Mouse (Mus musculus) frontal cortex, postnatal 36 days (tissue): ENCODE data around the gene Iglon5.
A peak's percentile ranks its signal among the peaks of the same experiment; 100 is the strongest.

Source experiments
- DNase-seq, 2 experiments: peaks; one replicate each; pipeline ENCODE4 v3.0.0; 2022; ENCODE audit warnings: low spot score in 2 of 2

Gene Iglon5

DNA sequence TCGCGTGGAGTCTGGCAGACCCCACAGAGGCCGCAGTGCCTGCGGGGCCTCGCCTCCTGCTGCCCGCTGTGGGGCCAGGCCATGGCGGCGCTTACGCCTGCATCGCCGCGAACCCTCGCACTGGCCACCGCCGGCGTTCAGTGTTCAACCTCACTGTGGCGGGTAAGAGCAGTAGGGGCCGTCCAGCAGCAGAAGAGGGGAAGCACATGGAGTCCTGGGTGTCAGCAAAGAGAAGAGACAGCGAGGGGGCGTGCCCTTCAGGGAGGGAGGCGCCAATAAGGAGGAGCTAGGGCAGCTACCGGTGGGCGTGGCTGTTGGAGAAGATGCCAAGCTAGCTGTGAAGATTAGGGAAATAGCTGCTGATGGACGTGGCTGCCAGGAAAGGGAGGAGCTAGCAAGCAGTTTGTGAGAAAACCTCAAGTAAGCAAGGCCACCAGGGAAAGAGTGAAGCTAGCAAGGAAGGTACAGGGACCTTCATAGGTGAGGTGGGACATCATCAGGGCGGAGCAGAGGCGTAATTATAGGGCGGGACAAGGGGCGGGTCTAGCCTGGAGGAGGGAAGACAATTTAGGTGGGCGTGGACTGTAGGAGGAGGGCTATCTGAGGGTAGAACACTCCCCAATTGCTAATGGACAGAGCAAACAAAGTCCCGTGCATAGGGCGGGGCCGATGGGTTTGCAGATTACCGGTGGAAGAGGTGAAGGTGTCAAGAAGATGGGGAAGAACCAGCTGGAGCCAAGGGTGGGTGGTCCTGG is 24.4 kb downstream of the Iglon5 start:
- DNase-seq: peak; percentile 70 to 75

DNA sequence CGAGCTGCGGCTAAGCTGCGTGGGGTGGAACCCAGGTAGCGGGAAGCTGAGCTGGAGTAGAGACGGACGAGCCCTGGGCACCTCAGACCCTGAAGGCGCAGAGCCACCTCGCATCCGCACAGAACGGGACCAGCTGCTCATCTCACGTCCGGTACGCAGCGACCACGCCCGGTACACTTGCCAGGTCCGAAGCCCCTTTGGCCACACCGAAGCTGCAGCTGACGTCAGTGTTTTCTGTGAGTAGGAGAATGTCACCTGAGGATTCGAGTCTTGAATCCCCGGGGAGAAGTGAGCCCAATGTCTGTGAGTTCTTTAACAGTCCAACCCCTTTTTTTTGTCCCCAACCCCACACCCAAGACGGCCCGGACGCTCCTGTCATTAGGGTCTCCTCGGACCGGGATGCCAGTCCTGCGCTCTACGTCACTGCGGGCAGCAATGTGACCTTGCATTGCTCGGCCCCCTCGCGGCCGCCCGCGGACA is 25.0 kb downstream of the Iglon5 start:
- DNase-seq: no peak

DNA sequence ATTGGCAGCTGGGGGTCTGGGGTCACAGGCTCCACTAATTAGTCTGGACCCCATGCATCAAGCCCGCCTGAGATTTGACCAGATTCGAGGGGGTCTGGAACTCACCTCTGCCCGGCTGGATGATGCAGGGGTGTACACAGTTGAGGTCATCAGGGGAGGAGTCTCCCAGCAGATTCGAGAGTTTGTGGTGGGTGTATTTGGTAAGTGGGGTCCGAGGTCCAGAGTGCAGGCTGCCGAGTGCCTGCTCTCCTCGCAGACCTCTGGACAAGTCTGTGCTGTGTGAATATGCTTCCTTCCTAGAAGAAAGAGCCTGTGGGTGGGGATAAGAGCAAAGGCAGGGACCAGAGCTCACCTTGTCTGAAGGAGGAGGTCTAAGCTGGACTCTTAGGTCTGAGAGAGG is 25.9 kb downstream of the Iglon5 start:
- DNase-seq: no peak

DNA sequence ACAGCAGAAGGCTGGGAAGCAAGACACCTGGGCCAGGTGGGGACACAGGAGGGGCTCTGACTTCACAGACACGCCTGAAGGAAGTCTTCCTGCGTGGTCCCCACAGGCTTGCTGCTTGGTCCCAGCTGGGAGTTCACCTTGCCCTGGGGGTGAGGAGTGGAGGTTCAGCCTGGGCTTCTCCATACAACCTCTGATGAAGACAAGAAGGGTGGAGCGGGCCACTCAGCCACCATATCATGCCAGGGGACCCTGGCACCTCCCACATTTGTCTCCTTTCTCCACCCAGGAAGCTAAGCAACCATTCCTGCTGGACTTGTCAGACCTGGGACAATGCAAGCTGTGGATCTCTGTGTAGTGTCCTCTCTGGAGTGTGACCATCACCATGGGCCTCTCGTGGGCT is 27.0 kb downstream of the Iglon5 start, which contains the start of gene Vsig10l:
Gene Vsig10l, plus strand, starts transcription at position 301 of the 400 bp plus-strand sequence.
- DNase-seq: no peak

DNA sequence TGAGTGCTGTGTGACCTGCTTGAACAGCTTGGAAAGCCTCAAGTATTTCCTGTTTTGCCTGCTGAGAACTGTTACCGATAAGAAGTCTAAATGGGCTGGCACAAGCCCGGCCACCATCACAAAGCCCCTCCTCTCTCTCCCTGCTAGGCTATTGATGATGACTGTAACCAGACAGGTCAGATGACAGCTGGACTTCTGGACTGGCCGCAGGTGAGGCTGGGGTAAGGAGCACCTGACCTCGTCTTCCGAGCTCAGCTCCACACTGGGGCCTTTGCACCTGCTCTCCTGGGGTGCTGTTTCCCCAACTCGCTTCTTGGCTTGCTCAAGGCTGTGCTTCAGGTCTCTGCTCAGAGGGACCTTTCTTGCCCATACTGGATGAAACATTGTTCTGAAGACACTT is 35.5 kb downstream of the Iglon5 start:
- DNase-seq: no peak

DNA sequence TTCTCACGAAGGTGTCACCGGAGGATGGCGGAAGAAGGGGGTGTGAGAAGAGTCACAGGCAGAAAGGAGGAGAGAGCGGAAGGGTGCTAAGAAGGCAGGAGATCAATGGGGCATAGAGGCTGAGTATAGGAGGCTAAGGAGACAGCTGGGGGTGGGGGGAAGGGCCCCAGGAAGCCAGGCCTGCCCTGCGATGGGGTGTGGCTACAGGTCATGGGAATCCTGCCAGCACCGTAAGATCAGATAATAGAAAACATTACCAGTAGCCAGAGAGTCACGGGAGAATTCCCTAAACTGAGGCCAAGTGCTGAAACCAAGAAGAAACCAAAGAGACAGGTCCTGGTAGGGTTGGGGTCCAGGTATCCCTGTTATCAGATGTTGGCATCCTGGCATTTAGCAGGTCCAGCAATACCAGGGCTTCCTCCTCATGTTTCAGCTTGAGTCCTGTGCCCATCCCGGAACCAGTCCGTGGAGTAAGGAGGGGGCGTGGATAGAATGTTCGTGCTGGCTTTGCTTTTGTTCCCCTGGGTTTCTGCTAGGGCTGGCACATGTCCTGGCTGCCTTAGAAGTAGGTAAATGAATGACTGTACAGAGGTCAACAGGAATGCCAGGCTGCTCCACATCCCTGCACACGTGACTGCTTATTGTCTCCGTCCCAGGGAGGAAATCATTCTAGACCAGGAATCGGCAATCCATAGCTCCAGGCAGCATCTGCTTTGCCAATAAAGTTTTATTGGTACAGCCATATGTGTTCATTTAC is 36.1 kb downstream of the Iglon5 start:
- DNase-seq: no peak

DNA sequence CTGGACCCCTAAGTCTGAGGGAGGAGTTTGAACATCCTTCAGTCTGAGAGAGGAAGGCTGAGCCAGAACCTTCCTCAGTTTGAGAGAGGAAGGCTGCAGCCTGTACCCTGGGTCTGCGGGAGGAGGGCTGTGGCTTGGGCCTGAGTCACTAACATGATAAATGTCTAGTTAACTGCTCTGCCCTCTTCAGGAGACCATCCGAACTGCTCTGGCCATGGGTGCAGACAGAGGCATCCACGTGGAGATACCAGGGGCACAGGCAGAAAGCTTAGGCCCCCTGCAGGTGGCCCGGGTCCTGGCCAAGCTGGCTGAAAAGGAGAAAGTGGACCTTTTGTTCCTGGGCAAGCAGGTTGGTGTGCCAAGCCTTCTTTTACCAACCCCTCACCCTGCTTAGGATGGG is 37.3 kb downstream of the Iglon5 start:
- DNase-seq: no peak

DNA sequence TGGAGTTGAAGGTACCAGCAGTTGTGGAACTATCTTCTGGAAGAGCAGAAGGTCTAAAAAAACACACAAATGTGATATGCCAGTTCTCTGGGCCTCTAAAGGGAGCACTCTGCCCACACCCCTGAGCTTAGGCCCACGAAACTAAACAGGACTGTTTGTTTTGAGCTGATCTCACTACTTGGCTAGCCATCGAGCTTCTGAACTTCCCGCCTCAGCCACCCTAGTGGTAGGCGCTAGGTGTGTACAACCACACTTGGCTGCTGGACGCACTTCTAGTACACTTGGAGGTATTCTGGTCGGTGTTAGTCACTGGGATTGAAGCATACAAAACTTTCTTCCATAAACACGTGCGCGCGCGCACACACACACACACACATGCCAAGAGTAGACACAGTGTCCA is 38.1 kb downstream of the Iglon5 start:
- DNase-seq: no peak

DNA sequence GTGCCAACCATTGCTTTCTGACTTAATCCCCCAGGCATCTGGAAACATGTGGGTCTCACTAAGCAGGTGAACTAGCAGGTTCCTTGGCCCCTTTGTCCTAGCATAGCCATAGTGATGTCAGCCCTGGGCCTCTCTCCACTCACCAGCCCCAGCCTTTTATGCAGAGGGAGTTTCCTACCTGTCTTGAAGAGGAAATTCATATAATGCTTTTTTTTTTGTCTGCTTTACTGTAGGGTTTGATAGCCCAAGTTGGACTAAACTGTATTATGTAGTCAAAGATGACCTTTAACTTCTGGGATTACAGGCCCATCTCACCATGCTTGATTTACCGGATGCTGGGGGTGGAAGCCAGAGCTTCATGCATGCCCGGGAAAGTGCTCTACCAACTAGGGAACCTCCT is 40.1 kb downstream of the Iglon5 start:
- DNase-seq: no peak

DNA sequence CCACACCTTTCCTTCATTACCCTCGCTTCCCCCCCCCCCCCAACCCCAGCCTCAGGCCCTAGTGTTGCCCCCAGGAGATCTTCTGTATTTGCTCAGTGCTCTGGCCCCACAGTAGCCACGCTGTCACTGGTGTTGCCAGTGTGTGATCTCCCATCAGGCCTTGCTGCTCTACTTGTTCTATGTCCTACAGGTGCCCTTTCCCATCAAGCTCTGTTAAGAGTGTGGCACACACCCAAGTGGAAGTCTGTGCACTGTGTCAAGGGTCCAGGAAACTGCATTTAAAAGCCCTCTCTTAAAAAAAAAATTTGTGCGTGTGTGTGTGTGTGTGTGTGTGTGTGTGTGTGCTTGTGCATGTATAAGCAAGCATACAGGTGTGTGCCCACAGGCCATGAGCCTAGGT is 41.6 kb downstream of the Iglon5 start:
- no peak for DNase-seq

DNA sequence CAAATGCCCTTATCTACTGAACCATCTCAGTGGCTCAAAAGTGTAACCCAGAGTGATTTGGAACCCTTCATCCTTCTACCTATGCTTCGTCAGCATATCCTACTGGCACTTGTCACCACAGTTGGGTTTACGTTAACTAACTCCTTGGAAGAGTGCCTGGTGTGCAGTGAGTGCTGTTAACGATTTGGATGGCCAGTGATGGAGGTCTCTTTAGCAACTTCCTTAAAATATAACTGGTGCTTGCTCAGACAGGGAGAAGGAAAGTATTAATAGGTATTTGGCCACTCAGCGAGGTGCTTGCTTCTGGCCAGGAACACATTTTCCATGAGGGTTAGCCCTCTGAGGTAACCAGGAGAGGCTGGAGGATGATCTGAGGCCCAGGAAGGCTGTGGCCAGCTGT is 42.1 kb downstream of the Iglon5 start:
- no peak for DNase-seq

DNA sequence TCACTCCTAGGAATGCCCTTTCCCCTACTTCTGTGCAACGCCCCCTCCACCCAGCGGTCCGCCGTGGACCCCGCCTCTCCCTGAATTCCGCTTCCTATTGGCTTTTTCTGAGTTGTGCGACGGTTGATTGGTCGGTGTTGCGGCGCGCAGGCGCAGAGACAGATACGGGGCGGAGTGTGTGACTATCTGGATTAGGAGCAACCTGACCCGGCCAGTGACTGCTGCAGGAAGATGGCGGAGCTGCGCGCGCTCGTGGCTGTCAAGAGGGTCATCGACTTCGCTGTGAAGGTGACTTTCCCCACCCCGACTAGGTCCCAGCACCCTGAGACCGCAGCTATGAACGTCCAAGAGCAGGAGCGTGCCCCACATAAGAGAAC is 46.0 kb downstream of the Iglon5 start, which contains the start of the genes Etfb and Gm45233:
Gene Etfb, plus strand, starts transcription at position 167 of the 377 bp plus-strand sequence.
Gene Gm45233, plus strand, starts transcription at position 212 of the 377 bp plus-strand sequence.
- DNase-seq: peak; percentile 94 to 95

DNA sequence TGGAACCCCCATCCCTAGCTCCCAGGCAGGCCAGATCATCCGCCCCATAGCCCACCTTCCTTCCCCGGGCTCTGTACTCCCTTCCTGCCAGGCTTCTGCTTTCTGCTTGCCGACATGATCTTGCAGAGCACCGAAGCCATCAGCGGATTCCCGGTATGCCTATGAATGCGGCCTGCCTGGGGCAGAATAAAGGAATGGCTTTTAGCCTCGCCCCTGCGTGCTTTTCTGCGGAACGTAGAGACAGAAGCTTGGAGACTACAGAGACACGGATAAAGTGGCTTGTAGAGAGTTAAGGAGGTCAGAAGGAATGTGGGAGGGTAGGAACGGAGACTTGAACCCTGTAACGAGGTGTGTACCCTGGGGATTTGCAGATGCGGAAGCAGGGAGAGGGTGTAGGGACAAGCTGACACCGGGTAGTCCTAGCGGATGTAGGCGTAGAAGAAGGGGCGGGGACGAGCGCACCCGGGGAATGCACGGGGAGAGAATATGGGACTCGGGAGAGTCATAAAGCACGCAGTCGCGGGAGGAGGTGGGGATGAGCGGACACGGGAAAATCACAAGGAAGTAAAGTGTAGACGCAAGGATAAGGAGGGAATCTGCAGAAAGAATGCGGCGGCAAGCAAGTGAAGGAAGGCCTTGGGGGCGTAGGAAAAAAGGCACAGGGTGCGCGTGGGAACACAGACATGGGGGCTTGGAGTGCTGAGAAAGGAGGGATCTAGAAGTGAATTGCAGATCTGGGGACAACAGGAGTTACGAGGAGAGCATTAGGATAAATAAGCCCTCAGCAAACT is 46.6 kb downstream of the Iglon5 start:
- peak; percentile 70 to 74 for DNase-seq

DNA sequence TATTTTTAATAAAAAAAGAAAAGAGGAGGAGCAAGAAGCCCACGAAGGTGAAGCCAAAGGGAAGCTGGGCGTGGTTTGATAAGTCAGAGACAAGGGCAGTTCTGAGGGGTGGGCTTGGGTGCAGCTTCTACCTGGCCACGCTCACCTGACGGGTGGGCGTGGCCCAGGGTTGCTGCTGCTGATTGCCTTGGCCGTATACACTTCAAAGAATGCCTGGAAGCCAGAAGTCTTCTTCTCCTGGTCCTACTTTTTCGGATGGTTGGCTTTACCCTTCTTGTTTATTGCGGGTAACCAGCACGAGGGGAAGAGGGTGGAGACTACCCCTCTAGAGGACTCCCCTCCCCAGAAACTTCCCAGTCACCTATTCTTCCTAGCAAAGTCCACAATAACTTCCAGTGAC is 47.2 kb downstream of the Iglon5 start:
- DNase-seq: no peak

DNA sequence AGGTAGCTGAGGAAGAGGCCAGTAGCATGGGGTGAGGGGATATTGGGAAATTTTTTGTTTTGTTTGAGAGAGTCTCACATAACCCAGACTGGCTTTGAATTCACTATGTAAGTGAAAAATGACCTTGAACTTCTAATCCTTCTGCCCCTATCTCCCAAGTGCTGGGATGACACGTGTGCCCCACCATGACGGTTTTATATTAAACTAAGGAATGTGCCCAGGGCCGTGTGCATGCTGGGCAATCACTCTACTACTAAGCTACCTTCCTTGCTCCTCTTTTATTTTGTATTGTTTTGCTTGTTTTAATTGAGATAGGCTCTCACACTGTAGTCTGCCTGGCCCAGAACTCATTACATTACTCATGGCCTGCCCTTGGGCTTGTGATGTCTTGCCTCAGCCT is 48.8 kb downstream of the Iglon5 start:
- DNase-seq: no peak

DNA sequence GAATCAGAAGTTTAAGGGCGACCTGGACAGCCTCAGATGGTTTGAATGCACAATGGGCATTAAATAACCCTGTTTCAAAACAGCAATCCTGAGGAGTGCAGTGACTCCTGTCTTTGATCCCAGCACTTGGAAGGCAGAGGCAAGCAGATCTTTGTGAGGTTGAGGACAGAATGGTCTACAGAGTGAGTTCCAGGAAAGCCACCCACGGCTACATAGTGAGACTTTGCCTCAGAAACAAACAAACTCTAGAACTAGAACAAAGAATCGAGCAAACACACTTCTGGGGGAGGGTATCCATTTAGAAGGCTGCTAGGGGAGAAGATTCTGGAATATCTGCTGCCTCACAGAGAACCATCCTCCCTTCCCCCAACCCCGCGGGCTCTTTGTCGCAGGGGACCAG is 49.4 kb downstream of the Iglon5 start, which contains the start of gene Cldnd2:
Gene Cldnd2, plus strand, starts transcription at position 301 of the 400 bp plus-strand sequence.
- no peak for DNase-seq

DNA sequence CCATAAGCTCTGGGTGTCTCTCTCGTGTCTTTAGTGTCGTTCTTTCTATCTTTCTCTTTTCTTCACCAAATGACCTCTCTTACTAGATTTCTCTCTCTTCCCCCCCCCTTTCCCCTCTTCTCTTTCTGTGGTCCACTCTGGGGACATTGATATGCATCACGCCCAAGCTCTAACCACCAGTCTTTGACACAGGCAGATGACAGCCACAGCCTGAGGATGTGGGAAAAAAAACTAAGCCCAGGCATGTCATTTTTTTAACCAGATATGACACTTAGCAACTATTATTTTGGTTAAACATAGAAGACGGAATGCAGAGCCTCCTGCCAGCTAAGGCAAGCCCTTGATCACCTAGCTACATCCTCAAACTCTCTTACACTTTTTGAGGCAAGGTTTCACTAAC is 51.3 kb downstream of the Iglon5 start:
- no peak for DNase-seq

DNA sequence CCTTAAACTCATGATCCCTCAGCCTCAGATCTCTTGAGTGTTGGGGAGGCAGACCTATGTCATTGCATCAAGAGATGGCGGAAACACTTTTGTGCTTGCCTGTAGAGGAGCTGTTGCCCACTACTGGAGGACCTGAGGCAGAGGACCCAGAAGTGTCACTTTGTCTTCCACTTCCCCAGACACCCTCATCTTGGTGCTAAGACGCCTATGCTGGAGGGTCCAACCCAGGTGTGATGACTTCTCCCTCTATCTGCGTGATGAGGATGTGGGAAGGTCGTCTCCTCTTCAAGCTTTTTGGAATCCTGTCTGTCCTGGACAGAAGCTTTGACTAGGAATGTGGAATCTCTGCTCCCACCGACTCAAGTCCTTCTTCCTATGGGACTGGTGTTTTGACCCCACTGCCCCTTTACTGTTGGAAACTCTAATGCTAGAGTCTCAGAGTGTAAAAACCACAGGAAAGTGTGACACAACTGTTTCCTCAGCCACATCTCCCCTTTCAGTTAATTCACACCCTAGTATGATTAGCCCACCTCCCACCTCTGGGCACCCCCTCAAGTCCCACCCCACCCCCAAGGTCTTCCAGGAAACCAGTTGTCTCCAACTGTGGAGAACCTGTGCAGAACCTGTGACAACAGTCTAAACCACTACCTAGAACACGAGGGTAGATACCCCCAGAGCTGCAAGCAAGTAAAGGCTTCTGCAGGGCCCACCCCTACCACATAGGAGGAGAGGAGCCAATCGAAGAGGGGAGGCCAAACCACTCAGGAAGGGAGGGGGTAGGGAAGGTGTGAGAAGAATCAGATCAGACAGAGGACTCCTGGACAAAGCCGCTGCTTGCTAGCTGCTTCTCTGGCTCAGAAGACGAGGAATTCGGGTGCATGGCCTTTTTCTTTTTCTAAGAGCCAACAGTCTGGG is 53.3 kb downstream of the Iglon5 start, which contains the start of gene Nkg7:
Gene Nkg7, plus strand, starts transcription at position 733 of the 915 bp plus-strand sequence.
- no peak for DNase-seq

DNA sequence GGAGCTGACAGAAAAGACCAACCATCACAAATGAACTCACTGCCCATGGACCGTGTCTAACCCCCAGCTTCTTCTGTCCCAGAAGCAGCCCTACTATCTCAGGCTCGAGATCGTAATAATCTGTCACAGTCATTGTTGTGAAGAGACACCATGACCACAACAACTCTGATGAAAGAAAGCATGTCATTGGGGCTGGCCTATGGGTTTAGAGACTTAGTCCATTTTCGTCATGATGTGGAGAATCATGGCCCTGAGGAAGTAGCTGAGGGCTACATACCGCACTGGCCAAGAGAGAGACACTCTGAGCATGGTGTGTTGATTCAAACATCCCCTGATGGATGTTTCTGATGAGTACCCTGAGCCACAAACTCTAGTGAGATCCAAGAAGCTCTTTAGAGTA is 55.2 kb downstream of the Iglon5 start:
- DNase-seq: no peak

DNA sequence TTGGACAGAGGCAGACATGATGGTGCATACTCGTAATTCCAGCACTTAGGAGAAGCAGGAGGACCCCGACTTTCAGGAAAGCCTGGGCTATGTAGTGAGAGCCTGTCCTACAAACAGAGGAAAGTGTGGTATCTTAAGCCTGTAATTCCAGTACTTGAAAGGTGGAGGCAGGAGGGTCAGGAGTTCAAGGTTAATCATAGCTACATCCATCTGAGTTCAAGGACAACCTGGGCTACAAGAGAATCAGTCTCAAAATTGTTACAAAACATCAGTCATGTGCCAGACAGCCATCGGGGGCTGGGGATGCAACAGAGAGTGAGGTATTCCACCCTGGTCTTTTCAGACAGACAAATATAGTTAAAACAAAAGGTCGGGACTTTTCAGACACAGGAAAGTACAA is 57.0 kb downstream of the Iglon5 start:
- no peak for DNase-seq

DNA sequence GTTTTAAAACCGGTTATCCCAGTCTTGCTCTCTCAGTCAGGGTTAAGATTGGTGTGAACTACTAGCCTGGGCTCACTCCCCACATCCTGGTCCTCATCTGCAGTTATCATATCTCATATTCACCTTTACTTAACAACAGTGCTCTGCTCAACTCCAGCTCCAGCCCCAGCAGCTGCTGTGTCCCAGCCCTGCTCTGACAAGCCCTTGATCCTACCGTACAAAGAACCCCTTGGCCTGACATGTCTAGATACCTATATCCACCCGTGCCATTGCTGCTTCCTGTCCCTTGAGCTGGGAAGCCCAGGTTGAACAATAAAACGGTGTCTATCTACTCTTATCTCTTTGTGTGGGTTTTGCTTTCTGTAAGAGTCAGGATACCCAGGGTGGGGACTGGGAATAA is 60.4 kb downstream of the Iglon5 start:
- no peak for DNase-seq
